Mouse (Mus musculus) ES-Bruce4 (cell line): ENCODE results near the gene Tex13c2. TPM values are rescaled to one million over a fixed set of nuclear protein-coding genes. Genes with fewer than 3 reads are reported as not detected.

Experiments used
- H3K27ac ChIP-seq: 2 replicates; pipeline ENCODE4 v1.5.1; 2012; ENCODE audit warnings: low read length, inconsistent platforms; ENCODE audit not compliant: insufficient read depth
- H3K27me3 ChIP-seq: 2 replicates; pipeline ENCODE4 v1.6.1; 2012; ENCODE audit warnings: mild to moderate bottlenecking, low read length, inconsistent platforms; ENCODE audit not compliant: control insufficient read depth, poor library complexity, insufficient read depth, severe bottlenecking
- H3K36me3 ChIP-seq: 2 replicates; pipeline ENCODE4 v1.6.1; 2012; ENCODE audit warnings: inconsistent platforms, mild to moderate bottlenecking, low read length, moderate library complexity; ENCODE audit not compliant: control insufficient read depth, poor library complexity, insufficient read depth, severe bottlenecking
- H3K4me1 ChIP-seq: one replicate; pipeline ENCODE4 v1.8.1; 2011; ENCODE audit warnings: low read length; ENCODE audit not compliant: control insufficient read depth, insufficient read depth
- H3K4me3 ChIP-seq: 2 replicates; pipeline ENCODE4 v1.5.1; 2011; ENCODE audit warnings: low read depth, mild to moderate bottlenecking, low read length
- H3K9ac ChIP-seq: 2 replicates; pipeline ENCODE4 v1.6.1; 2012; ENCODE audit warnings: low read depth, mild to moderate bottlenecking, inconsistent platforms; ENCODE audit not compliant: poor library complexity, severe bottlenecking
- H3K9me3 ChIP-seq: replicated peaks from 2 replicates; pipeline ENCODE4 v1.6.1; 2012; ENCODE audit warnings: mild to moderate bottlenecking, low read length, inconsistent platforms; ENCODE audit not compliant: control insufficient read depth, poor library complexity, insufficient read depth, severe bottlenecking
- CTCF ChIP-seq: IDR thresholded peaks from one replicate; pipeline ENCODE4 v1.8.1; 2011; ENCODE audit warnings: low read depth, low read length
- EP300 ChIP-seq: IDR thresholded peaks from 2 replicates; pipeline ENCODE4 v1.6.1; 2011; ENCODE audit warnings: low read depth, low read length; ENCODE audit not compliant: insufficient read depth
- POLR2A ChIP-seq: IDR thresholded peaks from one replicate; pipeline ENCODE4 v1.8.1; 2011; ENCODE audit warnings: low read length; ENCODE audit not compliant: insufficient read depth
- polyA plus RNA-seq: library from polyadenylated mRNA; stranded (reverse); fragments of >200 nt; gene quantifications from 2 replicates; pipeline ENCODE4 v1.2.4, GENCODE M21; 2011; ENCODE audit warnings: low read depth; ENCODE audit not compliant: missing spikeins, insufficient read depth, insufficient read length

Gene Tex13c2
- 0.33 and 0.37 TPM in 2 replicates for polyA plus RNA-seq

DNA sequence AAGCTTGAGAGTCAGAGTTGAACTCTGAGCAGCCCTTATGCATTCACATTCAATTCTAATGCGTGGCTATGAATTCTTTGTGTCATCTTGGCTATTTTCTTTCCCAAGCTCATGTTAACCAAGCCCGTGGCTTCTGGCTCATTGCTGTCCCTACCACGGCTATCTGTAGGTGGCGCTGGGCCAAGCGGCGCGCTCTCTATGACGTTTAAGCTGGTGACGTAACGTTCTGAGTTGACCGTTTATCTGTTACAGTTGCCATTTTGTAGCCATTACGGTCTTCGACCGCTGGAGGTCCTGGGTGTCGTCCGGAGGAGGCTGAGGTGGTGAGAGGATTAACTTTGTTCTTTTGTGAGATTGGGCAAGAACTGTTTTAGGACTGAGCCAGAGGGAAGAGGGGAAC is at the start of gene Tex13c2:
TSS of gene Tex13c2 (plus strand) at position 246 of the 400 bp plus-strand sequence.
- no peak within 1 kb of the TSS for H3K9ac ChIP-seq
- TF ChIP-seq POLR2A (no peak), EP300 (no peak), CTCF (peak; percentile 27)
- H3K4me1 ChIP-seq: no peaks in the 10 kb centered on the region
- H3K27me3 ChIP-seq: no peaks in the 10 kb centered on the region
- no peak within 1 kb of the TSS for H3K4me3 ChIP-seq
- H3K27ac ChIP-seq: no peak within 1 kb of the TSS
- H3K36me3 ChIP-seq: no peaks in the 10 kb centered on the region
- no peaks in the 10 kb centered on the region; the same call in 1 of the 2 replicates for H3K9me3 ChIP-seq

DNA sequence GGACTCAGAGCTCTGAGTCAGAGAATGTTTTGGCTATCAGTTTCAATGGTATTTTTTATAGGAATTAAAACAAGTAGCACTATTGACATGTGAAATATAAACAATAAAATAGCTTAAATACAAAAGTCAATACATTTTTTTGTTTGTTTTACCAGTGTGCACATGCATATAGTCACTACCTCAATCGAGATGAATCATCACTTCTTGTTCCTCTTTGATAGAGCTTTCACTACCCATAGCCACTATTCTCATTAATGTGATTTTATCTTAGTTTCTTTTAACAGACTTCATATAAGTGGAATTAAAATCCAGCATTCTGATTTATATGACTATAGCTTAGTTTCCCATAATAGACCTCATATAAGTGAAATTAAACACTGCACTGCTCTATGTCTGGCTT is 39.2 kb upstream of the Tex13c2 start:
- H3K27ac ChIP-seq: no peak overlapping the region
- H3K4me1 ChIP-seq: no peaks in the 10 kb centered on the region
- H3K36me3 ChIP-seq: no peaks in the 10 kb centered on the region
- TF ChIP-seq POLR2A (no peak), EP300 (no peak), CTCF (no peak)
- no peaks in the 10 kb centered on the region for H3K9me3 ChIP-seq
- no peak overlapping the region for H3K4me3 ChIP-seq
- H3K27me3 ChIP-seq: no peaks in the 10 kb centered on the region
- no peak overlapping the region for H3K9ac ChIP-seq

DNA sequence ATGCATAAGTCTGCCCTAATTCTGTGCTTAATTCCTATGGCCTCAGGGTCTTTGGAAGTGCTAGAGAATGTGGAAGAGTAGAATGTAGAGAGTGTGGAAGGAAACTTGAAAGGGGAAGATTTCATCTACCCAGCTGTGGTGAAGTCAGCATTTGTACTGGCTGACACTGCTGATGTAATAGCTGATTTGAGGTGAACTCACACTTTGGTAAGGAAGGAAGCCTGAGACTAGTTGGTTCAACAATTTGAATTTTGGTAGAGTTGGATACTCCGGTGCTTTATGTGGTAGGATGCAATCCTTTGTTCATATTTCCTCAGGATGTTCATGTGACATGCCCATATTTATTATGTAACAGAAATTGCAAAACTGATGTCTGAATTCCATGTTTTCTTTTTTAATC is 36.5 kb upstream of the Tex13c2 start:
- no peak overlapping the region for H3K4me3 ChIP-seq
- H3K4me1 ChIP-seq: no peaks in the 10 kb centered on the region
- no peaks in the 10 kb centered on the region for H3K27me3 ChIP-seq
- no peak overlapping the region for H3K9ac ChIP-seq
- H3K27ac ChIP-seq: no peak overlapping the region
- no peak for TF ChIP-seq CTCF
- no peak for TF ChIP-seq POLR2A
- no peak for TF ChIP-seq EP300
- H3K36me3 ChIP-seq: no peaks in the 10 kb centered on the region
- H3K9me3 ChIP-seq: no peaks in the 10 kb centered on the region

DNA sequence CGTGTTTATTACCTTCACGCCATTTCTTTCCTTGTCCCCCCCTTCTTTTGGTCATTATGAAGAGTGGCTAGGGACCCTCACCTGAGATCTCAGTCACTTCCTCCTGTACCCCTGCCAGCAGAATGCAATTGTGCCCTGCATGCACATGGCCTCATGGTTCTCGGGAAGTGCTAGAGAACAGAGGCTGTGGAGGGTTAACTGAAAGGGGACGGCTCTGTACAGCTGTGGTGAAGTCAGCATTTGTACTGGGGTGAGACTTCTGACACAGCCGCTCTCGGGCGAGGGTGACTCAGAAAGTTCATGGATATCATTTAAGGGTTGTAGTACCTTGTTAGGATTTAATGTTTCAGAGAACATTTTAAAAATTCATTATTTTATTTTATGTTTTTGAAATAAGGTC is 35.0 kb upstream of the Tex13c2 start:
- TF ChIP-seq CTCF (no peak), EP300 (no peak), POLR2A (no peak)
- H3K36me3 ChIP-seq: no peaks in the 10 kb centered on the region
- no peak overlapping the region for H3K4me3 ChIP-seq
- no peaks in the 10 kb centered on the region for H3K9me3 ChIP-seq
- H3K4me1 ChIP-seq: no peaks in the 10 kb centered on the region
- no peak overlapping the region for H3K27ac ChIP-seq
- H3K27me3 ChIP-seq: no peaks in the 10 kb centered on the region
- no peak overlapping the region for H3K9ac ChIP-seq

DNA sequence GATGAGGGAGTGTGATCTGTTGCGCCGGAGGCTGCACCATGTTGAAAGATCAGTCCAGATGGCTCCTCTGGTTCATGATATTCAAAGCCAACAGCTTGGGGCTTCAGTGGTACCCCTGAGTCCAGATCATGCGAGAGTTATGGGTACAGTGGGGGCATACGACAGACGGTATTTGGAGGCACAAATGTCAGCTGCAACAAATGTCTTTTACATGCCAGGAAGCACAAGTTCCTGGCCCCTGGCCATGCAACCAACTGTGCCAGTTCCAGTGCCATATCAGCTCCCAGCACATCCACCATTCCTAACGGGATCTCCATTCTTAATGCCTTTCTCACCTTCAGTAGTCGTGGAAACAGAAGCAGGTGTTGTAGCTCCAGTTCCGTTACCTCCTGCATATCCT is 845 bp downstream of the Tex13c2 start:
- Histone ChIP-seq H3K4me3 (no peak overlapping the region), H3K4me1 (no peaks in the 10 kb centered on the region), H3K9ac (no peak overlapping the region), H3K27ac (no peak overlapping the region), H3K36me3 (no peaks in the 10 kb centered on the region), H3K27me3 (no peaks in the 10 kb centered on the region), H3K9me3 (no peaks in the 10 kb centered on the region; the same call in 1 of the 2 replicates)
- no peak for TF ChIP-seq POLR2A
- no peak for TF ChIP-seq EP300
- TF ChIP-seq CTCF: no peak

DNA sequence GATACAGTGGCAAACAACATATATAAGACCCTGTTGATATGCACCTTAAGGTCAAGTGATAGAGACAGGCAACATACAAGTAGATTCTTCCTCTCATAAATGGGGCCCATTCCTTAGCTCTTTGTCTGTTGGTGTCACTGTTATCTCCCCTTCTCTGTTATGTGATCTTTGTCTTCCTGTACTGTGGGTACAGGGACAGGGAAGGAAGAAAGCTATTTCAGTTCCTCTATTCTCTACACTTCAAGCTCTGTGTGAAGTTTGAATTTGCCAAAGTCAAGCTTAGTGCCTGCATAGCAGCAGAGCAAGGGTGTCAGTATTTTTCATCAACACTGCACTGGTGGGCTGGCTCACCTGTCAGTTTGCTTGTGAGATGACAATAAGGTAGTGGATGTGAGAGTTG is 11.0 kb downstream of the Tex13c2 start:
- Histone ChIP-seq H3K36me3 (no peaks in the 10 kb centered on the region), H3K4me1 (no peaks in the 10 kb centered on the region), H3K4me3 (no peak overlapping the region), H3K9me3 (no peaks in the 10 kb centered on the region), H3K27me3 (no peaks in the 10 kb centered on the region), H3K9ac (no peak overlapping the region), H3K27ac (no peak overlapping the region)
- no peak for TF ChIP-seq EP300
- no peak for TF ChIP-seq POLR2A
- no peak for TF ChIP-seq CTCF
